Mouse (Mus musculus) gastrocnemius, postnatal 14 days (tissue): Measurements from ENCODE around the gene Cox18. TPM values are rescaled to one million over a fixed set of nuclear protein-coding genes. Genes with fewer than 3 reads are reported as not detected.
"Not testable (repeated sequence)": the region's sequence is repeated elsewhere in the genome, so short reads cannot be mapped to it uniquely, and the experiment has no call there.

ENCODE experiments used
- DNase-seq: peaks from one replicate; pipeline ENCODE4 v3.0.0; 2021; ENCODE audit warnings: mixed read lengths
- intact Hi-C: fragments of 180-260 bp; cut with DNase I; formaldehyde crosslinking; loops from one replicate; pipeline ENCODE4 v1.15.1; 2025; ENCODE audit warnings: low total_unique reads
- long read RNA-seq, 2 experiments: library from polyadenylated mRNA; stranded (forward); transcript quantifications; one replicate each; pipeline ENCODE4 v2.0.0; 2021
- total RNA-seq, 2 experiments: library from RNA; stranded (reverse); gene quantifications; 2 replicates each; pipeline ENCODE4 v1.2.3; 2021

The Cox18 gene
- total RNA-seq: 1 to 10 TPM; 7.9 to 8.7 TPM
- long read RNA-seq, experiment 1, transcript Cox18-202 (6 exons, 1,307 nt): major isoform, 7 of 13 reads
- long read RNA-seq, experiment 1, partial matches to known transcripts: 1 of 13 reads
- long read RNA-seq, experiment 1, other reads (novel, unspliced or antisense): 1 of 13 reads
- long read RNA-seq, experiment 2, transcript Cox18-202 (6 exons, 1,307 nt): major isoform, 6 of 17 reads
- long read RNA-seq, experiment 2, partial matches to known transcripts: 2 of 17 reads
- long read RNA-seq, experiment 2, other reads (novel, unspliced or antisense): 5 of 17 reads

DNA sequence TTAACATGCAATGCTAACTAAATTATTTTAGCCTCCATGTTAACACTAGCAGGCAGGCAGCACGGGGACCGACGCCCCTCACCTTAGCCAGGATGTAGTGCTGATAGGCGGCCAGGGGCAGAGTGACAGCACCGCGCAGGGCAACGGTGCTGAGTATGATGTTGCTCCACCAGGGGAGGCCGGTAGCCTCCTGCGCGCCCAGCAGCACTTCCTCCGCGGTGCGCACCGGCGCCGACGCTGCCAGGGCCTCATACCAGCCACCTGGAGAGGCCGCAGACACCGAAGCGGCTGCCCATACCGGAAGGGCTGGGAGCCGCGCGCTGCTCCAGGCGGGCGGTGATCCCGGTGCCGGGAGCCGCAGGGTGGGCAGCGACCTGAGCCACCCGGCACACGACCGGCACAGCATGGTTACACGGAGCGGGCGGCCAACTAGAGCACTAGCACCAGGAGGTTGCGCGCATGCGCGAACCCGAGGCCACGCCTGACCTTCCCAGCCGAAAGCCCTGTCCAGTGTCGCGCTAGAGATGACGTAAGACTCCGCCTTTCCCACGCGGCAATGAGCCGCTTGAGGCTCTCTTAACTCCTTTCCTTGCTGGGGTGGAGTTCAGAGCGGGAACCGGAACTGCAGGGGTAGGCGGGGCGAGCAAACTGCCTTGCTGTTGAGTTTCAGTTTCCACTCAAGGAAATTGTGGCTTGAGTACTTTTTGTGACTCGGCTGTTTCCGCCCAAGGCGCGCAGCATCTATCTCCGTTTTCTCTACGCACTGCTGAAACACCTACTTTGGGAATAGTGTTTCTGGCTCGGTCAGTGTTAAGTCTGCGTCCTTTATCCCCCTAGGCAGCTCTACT lies at the start of gene Cox18:
TSS of gene Cox18 (minus strand) at position 468 of the 848 bp plus-strand sequence.
- intact Hi-C loops: loop anchor here (5.0 kb wide), 1 partner anchor 144 kb away; the partner anchor contains the start of genes Ankrd17 and Gm9958

DNA sequence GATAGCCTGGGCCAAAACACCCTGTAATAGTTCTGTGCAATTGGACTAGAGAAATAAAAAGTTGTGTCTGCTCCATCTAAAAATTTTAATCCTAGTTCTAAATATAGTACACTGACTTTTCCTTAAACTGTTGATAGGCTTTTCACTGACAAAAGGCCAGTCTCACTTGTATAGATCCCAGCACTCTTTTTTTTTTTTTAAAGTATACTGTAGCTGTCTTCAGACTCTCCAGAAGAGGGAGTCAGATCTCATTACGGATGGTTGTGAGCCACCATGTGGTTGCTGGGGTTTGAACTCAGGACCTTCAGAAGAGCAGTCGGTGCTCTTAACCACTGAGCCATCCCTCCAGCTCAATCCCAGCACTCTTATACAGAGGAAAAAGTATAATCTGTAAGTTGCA lies 38.4 kb upstream of the Cox18 start:
- intact Hi-C loops, DNase-seq: not testable (repeated sequence)

More for the DNA sequence above, at the start of gene Cox18:
- peak; percentile 99 for DNase-seq

DNA sequence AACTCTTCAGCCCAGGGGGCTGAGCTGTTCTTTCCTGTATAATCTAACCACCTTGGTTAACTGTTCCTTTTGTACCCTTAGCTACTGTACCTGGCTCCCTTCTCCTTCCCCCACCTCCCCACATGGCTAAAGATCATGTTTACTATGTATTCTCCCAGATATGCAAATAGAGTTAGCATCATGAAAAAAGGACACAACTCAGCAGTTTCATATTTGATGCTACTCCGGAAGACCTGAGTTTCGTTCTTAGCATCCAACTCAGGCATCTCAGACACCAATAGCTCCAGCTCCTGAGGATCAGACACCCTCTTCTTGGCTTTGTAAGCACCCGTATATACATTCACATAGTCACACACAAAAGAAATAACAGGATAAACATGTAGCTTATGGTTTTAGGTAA lies 33.2 kb upstream of the Cox18 start:
- intact Hi-C loops: no loop called here
- no peak for DNase-seq

DNA sequence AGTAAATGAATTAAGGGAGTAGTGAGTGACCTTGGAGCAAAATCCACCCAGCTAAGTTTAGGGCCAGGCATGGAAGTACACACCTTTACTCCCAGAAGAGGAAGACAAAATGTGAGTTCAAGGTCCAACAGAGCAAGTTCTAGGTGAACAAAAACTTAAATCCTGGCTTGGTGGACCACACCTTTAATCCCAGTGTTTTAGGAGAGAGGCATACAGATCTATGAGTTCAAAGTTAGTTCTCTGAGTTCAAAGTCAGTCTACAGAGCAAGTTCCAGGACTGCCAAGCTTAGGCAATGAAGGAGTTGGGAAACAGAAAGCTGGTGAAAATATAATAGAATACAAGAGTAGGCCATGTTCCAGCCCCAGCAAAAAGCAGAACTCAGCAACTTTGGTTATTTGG lies 23.7 kb upstream of the Cox18 start:
- DNase-seq: no peak
- intact Hi-C loops: no loop called here

DNA sequence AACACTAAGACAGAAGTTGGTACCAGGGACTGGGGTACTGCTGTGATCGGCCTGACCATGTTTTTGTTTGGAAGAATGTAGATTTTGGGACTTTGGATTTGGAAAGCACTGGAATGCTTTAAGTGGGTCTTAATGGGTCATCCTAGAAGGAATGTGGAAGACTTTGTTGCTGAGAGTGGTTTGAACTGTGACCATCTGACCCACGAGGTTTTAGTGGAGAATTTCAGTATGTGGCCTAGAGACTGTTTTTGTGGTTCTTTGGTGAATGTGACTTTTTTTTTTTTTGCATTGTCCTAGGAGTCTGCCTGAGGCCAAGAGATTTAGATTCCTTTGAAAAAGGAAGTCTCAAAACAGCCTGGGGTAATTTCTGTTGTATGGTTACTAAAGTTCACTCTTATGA lies 23.2 kb upstream of the Cox18 start:
- intact Hi-C loops: no loop called here
- DNase-seq: no peak

GRCm38 (mm10) chr5:90246567-90246966 lies 22.8 kb upstream of the Cox18 start:
- intact Hi-C loops: no loop called here
- DNase-seq: no peak

DNA sequence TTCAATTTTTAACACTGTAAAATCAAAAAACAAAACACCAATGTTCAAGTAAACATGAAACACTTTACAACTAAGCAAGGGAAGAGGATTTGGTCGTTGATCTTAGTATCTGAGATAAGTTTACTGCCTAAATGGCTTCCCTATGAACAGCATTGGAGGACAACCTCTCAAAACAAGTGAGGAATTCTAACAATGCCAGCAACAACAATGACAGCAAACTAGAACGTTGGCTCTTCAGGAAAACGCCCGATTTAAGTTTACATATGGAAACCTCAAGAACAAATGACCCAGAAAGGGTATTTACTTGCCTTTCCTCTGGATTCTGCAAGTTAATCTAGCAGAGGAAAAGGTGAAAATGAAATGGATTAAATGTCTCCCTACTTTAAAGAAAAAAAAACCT lies 21.6 kb upstream of the Cox18 start:
- intact Hi-C loops: no loop called here
- no peak for DNase-seq

GRCm38 (mm10) chr5:90235217-90235616 lies 11.4 kb upstream of the Cox18 start:
- DNase-seq: no peak
- intact Hi-C loops: no loop called here

DNA sequence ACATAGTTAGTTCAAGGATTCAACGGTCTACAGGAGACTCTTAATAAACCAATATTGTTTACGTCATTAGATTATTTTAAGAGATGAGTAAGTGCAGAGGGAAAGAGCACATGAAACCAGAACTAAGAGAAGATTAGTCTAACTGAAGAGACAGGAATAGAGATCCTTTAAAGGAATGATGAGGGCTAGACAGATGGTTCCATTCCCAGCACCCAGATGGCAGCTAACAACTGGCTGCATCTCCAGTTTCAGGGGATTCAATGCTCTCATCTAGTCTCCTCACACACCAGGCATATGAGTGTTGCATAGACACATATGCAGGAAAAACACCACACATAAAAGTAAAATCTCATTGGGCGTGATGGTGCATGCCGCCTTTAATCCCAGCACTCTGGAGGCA lies 9.5 kb upstream of the Cox18 start:
- no peak for DNase-seq
- intact Hi-C loops: no loop called here

DNA sequence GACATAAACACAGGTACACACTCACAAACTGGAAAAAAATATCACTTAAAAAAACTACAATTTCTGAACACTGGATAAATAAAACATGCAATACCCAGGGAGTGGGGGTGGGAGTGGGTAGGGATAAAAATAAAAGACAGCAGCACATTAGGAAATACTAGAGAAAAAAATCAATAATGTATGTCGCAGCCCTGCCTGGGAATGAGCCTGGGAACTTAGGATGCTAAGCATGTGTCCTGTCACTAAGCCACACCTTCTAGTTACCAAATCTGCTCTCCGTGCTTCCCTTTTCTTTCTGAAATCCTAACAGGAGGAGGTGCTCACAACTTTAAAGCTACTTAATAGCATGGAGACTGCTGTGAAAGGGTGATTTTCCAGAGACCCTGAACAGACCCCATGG lies 6.0 kb upstream of the Cox18 start:
- no peak for DNase-seq
- intact Hi-C loops: no loop called here

DNA sequence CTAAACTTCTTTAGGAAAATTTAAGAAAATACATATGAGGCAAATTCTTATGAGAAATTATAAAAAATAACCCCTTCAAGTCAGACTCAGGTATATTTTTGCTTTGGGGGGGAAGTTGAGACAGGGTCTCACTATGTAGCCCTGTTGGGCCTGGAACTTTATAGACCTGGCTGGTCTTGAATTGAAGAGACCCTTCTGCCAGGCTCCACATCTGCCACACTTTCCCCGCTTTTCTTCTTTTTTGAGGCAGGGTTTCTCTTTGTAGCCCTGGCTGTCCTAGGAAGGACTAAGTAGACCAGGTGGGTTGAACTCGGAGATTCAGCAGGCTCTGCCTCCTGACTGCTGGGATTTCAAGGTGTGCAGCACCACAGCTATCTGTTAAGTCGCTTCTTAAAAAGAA lies 2.9 kb upstream of the Cox18 start:
- intact Hi-C loops: no loop called here

GRCm38 (mm10) chr5:90224730-90225129 lies 929 bp upstream of the Cox18 start:
- DNase-seq: no peak
- intact Hi-C loops: loop anchor here (5.0 kb wide), 1 partner anchor 143 kb away; the partner anchor contains the start of genes Ankrd17 and Gm9958

More for the DNA sequence above, 2.9 kb upstream of the Cox18 start:
- DNase-seq: no peak

DNA sequence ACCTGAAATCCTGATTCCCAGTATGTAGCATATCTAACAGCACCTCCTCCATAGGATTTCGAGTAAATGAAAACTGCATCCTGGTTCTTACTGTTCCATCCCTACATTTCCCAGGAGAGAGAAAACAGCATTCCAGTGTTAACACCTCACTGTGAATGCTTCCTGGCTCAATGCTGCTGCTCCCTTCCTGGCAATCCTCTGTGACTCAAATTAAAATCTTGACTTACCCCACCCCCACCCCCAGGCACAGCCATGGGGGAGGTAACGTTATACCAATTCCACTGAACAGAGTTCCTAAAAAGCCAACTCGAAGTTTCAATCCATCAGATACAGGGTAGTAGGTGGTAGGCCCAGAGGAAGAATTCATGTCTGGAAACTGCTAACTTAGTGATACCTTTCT lies 864 bp downstream of the Cox18 start:
- no peak for DNase-seq
- intact Hi-C loops: loop anchor here (5.0 kb wide), 1 partner anchor 144 kb away; the partner anchor contains the start of genes Ankrd17 and Gm9958

- intact Hi-C loops: no loop called here
- no peak for DNase-seq
These were observed 6.0 kb downstream of the Cox18 start for GRCm38 (mm10) chr5:90217791-90218190.

- DNase-seq: no peak
- intact Hi-C loops: no loop called here
These were observed 6.6 kb downstream of the Cox18 start for GRCm38 (mm10) chr5:90217226-90217625.

GRCm38 (mm10) chr5:90213356-90213755 lies 10.4 kb downstream of the Cox18 start:
- intact Hi-C loops: no loop called here
- no peak for DNase-seq

DNA sequence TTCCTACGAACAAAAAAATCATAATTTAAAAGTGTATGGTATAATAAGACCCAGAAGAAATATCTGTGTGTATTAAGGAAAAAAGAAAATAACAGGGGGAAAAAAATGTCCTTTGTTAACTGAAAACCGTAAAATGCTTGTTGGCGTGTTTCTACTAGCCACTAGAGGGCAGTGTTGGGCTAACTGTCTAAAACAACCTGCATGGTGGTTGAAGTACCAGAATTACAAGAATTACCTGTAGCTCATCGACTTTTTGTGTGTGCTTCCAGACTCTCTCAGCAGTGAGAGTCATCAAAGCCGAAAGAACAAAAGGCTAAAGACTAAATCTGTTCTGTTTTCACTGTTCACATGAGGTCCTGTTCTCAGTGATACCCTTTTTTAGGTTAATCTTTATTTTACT lies 20.6 kb downstream of the Cox18 start:
- no peak for DNase-seq
- intact Hi-C loops: loop anchor here (2.0 kb wide), 1 partner anchor 298 kb away; no protein-coding TSS in a partner anchor

DNA sequence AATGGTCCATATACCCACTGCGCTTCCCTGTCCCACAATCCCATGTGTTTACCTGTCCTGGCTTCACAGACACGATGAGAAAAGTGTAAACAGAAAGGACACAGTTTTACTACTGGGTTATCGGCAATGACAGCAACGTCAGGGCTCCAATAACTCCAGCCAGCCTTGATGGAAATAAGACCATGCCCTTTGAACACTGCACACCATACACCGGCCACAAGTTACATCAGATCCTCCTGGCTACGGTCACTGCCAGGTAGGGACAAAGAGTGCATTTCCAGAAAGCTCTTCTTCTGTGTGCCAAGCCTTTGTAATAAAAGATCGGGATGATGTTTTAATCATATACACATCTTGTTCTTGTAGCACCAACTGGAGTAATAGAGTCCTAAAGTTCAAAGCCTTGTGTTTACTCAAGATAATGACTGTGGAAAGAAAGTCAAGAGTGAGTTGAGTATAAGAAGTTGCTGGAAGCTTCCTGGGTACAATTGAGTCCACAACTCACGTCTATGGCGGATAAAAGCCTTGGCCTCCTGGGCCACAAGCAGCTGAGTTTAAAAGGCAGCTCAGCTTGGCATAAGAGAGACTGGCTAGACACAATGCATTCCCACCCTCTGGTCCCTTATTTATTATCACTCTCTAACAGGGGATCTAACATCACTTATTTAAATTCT lies 21.2 kb downstream of the Cox18 start:
- intact Hi-C loops: loop anchor here (2.0 kb wide), 1 partner anchor 298 kb away; no protein-coding TSS in a partner anchor
- DNase-seq: no peak

GRCm38 (mm10) chr5:90199922-90200632 lies 23.7 kb downstream of the Cox18 start:
- intact Hi-C loops: loop anchor here (5.0 kb wide), 1 partner anchor 363 kb away; no protein-coding TSS in a partner anchor
- no peak for DNase-seq
